Mouse (Mus musculus): ENCODE results near the gene Gm9732. TPM values are rescaled to one million over a fixed set of nuclear protein-coding genes. Genes with fewer than 3 reads are reported as not detected.
"Not testable (repeated sequence)": the region's sequence is repeated elsewhere in the genome, so short reads cannot be mapped to it uniquely, and the experiment has no call there.

Gene Gm9732
- polyA plus RNA-seq, 1 experiment, result not detected

GRCm38 (mm10) chr14:43319516-43319915 lies 44.7 kb downstream of the Gm9732 start:
- not testable (repeated sequence) for H3K4me3 ChIP-seq (ENCODE audit: insufficient read depth, low read length); H3K4me1 ChIP-seq (ENCODE audit: control insufficient read depth, insufficient read depth, low read length); H3K27ac ChIP-seq (ENCODE audit: insufficient read depth, low read length)

GRCm38 (mm10) chr14:43328603-43329002 lies 53.8 kb downstream of the Gm9732 start:
- H3K4me1 ChIP-seq (ENCODE audit: control insufficient read depth, insufficient read depth, low read length); H3K4me3 ChIP-seq (ENCODE audit: insufficient read depth, low read length); H3K27ac ChIP-seq (ENCODE audit: insufficient read depth, low read length): not testable (repeated sequence)

GRCm38 (mm10) chr14:43331362-43331880 lies 56.6 kb downstream of the Gm9732 start:
- not testable (repeated sequence) for H3K4me3 ChIP-seq (ENCODE audit: insufficient read depth, low read length); H3K27ac ChIP-seq (ENCODE audit: insufficient read depth, low read length); H3K4me1 ChIP-seq (ENCODE audit: control insufficient read depth, insufficient read depth, low read length)

- not testable (repeated sequence) for H3K4me1 ChIP-seq (ENCODE audit: control insufficient read depth, insufficient read depth, low read length); H3K27ac ChIP-seq (ENCODE audit: insufficient read depth, low read length)
Observed at GRCm38 (mm10) chr14:43337646-43338045, 62.8 kb downstream of the Gm9732 start.

GRCm38 (mm10) chr14:43347711-43348110 lies 72.9 kb downstream of the Gm9732 start, which contains the start of gene 1700001F09Rik:
TSS of gene 1700001F09Rik (minus strand) at chr14:43347811.
- H3K4me1 ChIP-seq (ENCODE audit: control insufficient read depth, insufficient read depth, low read length); H3K27ac ChIP-seq (ENCODE audit: insufficient read depth, low read length); H3K4me3 ChIP-seq (ENCODE audit: insufficient read depth, low read length): not testable (repeated sequence)

More at GRCm38 (mm10) chr14:43337646-43338045, 62.8 kb downstream of the Gm9732 start:
- not testable (repeated sequence) for H3K4me3 ChIP-seq (ENCODE audit: insufficient read depth, low read length)

GRCm38 (mm10) chr14:43352944-43353343 lies 78.1 kb downstream of the Gm9732 start:
- not testable (repeated sequence) for H3K4me1 ChIP-seq (ENCODE audit: control insufficient read depth, insufficient read depth, low read length); H3K27ac ChIP-seq (ENCODE audit: insufficient read depth, low read length); H3K4me3 ChIP-seq (ENCODE audit: insufficient read depth, low read length)

Other genes starting within 250 kb of the Gm9732 start
- not detected in 2 replicates for gene Gm8094, start 198.4 kb upstream of the Gm9732 start, polyA plus RNA-seq (2011; ENCODE audit: insufficient read length, low read depth, missing spikeins)
- not detected in 2 replicates for gene Gm8104, start 174.4 kb upstream of the Gm9732 start, polyA plus RNA-seq (2011; ENCODE audit: insufficient read length, low read depth, missing spikeins)
- not detected in 2 replicates for gene Gm7233, start 95.2 kb upstream of the Gm9732 start, polyA plus RNA-seq (2011; ENCODE audit: insufficient read length, low read depth, missing spikeins)
- gene Gm8122, start 39.7 kb upstream of the Gm9732 start, polyA plus RNA-seq (2011; ENCODE audit: insufficient read length, low read depth, missing spikeins), result not detected in 2 replicates
- not detected in 2 replicates for gene Gm8126, start 16.4 kb upstream of the Gm9732 start, polyA plus RNA-seq (2011; ENCODE audit: insufficient read length, low read depth, missing spikeins)
- gene Gm8127, start 18.8 kb downstream of the Gm9732 start, polyA plus RNA-seq (2011; ENCODE audit: insufficient read length, low read depth, missing spikeins), result not detected in 2 replicates
- not detected in 2 replicates for gene 1700001F09Rik, start 72.8 kb downstream of the Gm9732 start, polyA plus RNA-seq (2011; ENCODE audit: insufficient read length, low read depth, missing spikeins)
- not detected in 2 replicates for gene Gm8138, start 141.3 kb downstream of the Gm9732 start, polyA plus RNA-seq (2011; ENCODE audit: insufficient read length, low read depth, missing spikeins)